Mouse (Mus musculus) ES-E14 (cell line): ENCODE results near the gene Alkbh5.

Experiments
- CHD2 ChIP-seq: IDR thresholded peaks from 2 replicates; pipeline ENCODE4 v1.6.1; 2014; ENCODE audit warnings: mild to moderate bottlenecking, low read depth, low read length, inconsistent platforms
- ZC3H11A ChIP-seq: IDR thresholded peaks from 2 replicates; pipeline ENCODE4 v1.6.1; 2012; ENCODE audit warnings: low read depth, mild to moderate bottlenecking, inconsistent platforms, low read length, borderline replicate concordance
- ZNF384 ChIP-seq: IDR thresholded peaks from 2 replicates; pipeline ENCODE4 v1.6.1; 2012; ENCODE audit warnings: low read depth, low read length, inconsistent platforms

- TF ChIP-seq CHD2 (no peak), ZNF384 (no peak), ZC3H11A (no peak)
Observed at GRCm38 (mm10) chr11:60508950-60509349, 27.2 kb upstream of the Alkbh5 start.
